Mouse (Mus musculus): ENCODE data around the gene Apbb1ip. TPM values are rescaled to one million over a fixed set of nuclear protein-coding genes. Genes with fewer than 3 reads are reported as not detected.

Apbb1ip gene
- polyA plus RNA-seq, 1 experiment, result 3.5 TPM

- Histone ChIP-seq H3K4me3 (ENCODE audit: insufficient read depth, low read length) (peak within 1 kb of the TSS; percentile 62), H3K4me1 (ENCODE audit: control insufficient read depth, insufficient read depth, low read length) (no peaks in the 10 kb centered on the region), H3K27ac (ENCODE audit: insufficient read depth, low read length) (peak within 1 kb of the TSS; percentile 32)
- TF ChIP-seq POLR2A (IDR thresholded peaks at IDR 0.05; ENCODE audit: extremely low read depth, insufficient read depth, low read length) (peak; percentile 88), CTCF (IDR thresholded peaks at IDR 0.05; ENCODE audit: extremely low read depth, insufficient read depth, low read length) (no peak)
These were observed 121.7 kb downstream of the Apbb1ip start, which contains the start of gene Pdss1 for GRCm38 (mm10) chr2:22895282-22896273. Gene Pdss1, plus strand, starts transcription at chr2:22895522.

DNA sequence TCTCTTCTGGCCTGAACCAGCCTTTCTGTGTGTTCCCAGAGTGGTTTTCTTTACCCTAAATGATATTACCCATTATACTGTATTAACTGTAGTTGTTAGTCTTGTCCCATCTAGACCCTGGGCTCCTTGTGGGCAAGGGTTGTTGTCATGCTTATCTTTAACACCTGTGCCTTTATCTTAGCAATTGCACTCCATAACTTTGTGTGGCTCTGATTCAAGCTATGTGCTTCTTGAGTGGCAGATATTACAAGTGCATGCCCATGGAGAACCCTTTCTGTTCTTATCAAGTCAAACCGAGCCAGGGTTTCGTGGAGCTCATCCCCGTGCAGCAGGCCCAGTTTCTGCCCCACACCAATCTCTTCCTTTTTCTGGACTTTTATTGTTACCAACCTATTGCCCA, 130.1 kb downstream of the Apbb1ip start:
- Histone ChIP-seq H3K27ac (ENCODE audit: insufficient read depth, low read length) (no peak overlapping the region), H3K4me3 (ENCODE audit: insufficient read depth, low read length) (no peak overlapping the region), H3K4me1 (ENCODE audit: control insufficient read depth, insufficient read depth, low read length) (no peaks in the 10 kb centered on the region)
- TF ChIP-seq CTCF (IDR thresholded peaks at IDR 0.05; ENCODE audit: extremely low read depth, insufficient read depth, low read length) (no peak), POLR2A (IDR thresholded peaks at IDR 0.05; ENCODE audit: extremely low read depth, insufficient read depth, low read length) (no peak)

DNA sequence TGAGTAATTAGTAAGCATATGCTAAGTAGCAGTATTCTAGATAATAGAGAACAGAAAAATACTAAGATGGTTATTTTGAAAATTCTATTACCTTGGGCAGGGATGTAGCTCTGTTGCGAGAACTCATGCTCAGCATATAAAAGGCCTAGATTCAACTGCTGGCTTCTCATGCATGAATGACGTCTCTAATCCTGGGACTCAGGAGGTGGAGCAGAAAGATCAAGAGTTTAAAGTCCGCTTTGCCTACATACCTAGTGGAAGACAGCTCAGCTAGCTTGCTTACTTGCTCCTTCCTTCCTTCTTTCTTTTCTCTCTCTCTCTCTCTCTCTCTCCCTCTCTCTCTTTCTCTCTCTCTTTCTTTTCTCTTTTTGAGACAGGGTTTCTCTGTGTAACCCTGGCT, 140.5 kb downstream of the Apbb1ip start:
- no peaks in the 10 kb centered on the region for H3K4me1 ChIP-seq (ENCODE audit: control insufficient read depth, insufficient read depth, low read length)
- no peak overlapping the region for H3K27ac ChIP-seq (ENCODE audit: insufficient read depth, low read length)
- no peak overlapping the region for H3K4me3 ChIP-seq (ENCODE audit: insufficient read depth, low read length)
- TF ChIP-seq POLR2A (IDR thresholded peaks at IDR 0.05; ENCODE audit: extremely low read depth, insufficient read depth, low read length) (no peak), CTCF (IDR thresholded peaks at IDR 0.05; ENCODE audit: extremely low read depth, insufficient read depth, low read length) (no peak)

GRCm38 (mm10) chr2:22918651-22919050, 144.8 kb downstream of the Apbb1ip start:
- TF ChIP-seq CTCF (IDR thresholded peaks at IDR 0.05; ENCODE audit: extremely low read depth, insufficient read depth, low read length) (no peak), POLR2A (IDR thresholded peaks at IDR 0.05; ENCODE audit: extremely low read depth, insufficient read depth, low read length) (no peak)
- no peak overlapping the region for H3K4me3 ChIP-seq (ENCODE audit: insufficient read depth, low read length)
- H3K4me1 ChIP-seq (ENCODE audit: control insufficient read depth, insufficient read depth, low read length), result no peaks in the 10 kb centered on the region
- H3K27ac ChIP-seq (ENCODE audit: insufficient read depth, low read length), result no peak overlapping the region

Other genes with a start within 250 kb of the Apbb1ip start
- gene Gad2, start 151.9 kb upstream of the Apbb1ip start, polyA plus RNA-seq (2012; rRNA removed), result 33.4 and 37.9 TPM in 2 replicates
- gene Pdss1, start 121.4 kb downstream of the Apbb1ip start, polyA plus RNA-seq (2012; rRNA removed), result 20.5 and 20.9 TPM in 2 replicates